Mouse (Mus musculus): ENCODE measurements around the gene Gm20708. TPM values are rescaled to one million over a fixed set of nuclear protein-coding genes. Genes with fewer than 3 reads are reported as not detected.

Gm20708 gene
- polyA plus RNA-seq, 1 experiment from 2014 or later: 0.41 TPM

- Histone ChIP-seq H3K4me3 (ENCODE audit: low read depth, low read length) (no peak overlapping the region), H3K9me3 (replicated peaks; ENCODE audit: control insufficient read depth, low read length) (no peaks in the 10 kb centered on the region), H3K9ac (ENCODE audit: low read length) (no peak overlapping the region), H3K4me2 (ENCODE audit: low read length) (no peak overlapping the region), H3K27ac (ENCODE audit: low read depth, low read length) (no peak overlapping the region), H3K4me1 (ENCODE audit: control insufficient read depth, insufficient read depth, low read length) (peaks cover 11% of the 10 kb centered on the region), H3K36me3 (ENCODE audit: control insufficient read depth, insufficient read depth, low read length) (peaks cover 52% of the 10 kb centered on the region), H3K27me3 (replicated peaks; ENCODE audit: control insufficient read depth, insufficient read depth, low read length) (no peaks in the 10 kb centered on the region)
- WGBS: 92% methylated on average over 9 of the region's 9 CpGs
- DNase-seq (ENCODE audit: low spot score): no peak
- ATAC-seq: no peak
These were observed 44.8 kb downstream of the Gm20708 start for GRCm38 (mm10) chr11:117854241-117854640.

GRCm38 (mm10) chr11:117855360-117855759, 45.9 kb downstream of the Gm20708 start:
- WGBS: 94% methylated on average over 5 of the region's 5 CpGs
- Histone ChIP-seq H3K27me3 (replicated peaks; ENCODE audit: control insufficient read depth, insufficient read depth, low read length) (peaks cover 4% of the 10 kb centered on the region; the same call in 1 of the 2 replicates), H3K4me3 (ENCODE audit: low read depth, low read length) (no peak overlapping the region), H3K4me2 (ENCODE audit: low read length) (no peak overlapping the region), H3K9me3 (replicated peaks; ENCODE audit: control insufficient read depth, low read length) (no peaks in the 10 kb centered on the region), H3K27ac (ENCODE audit: low read depth, low read length) (no peak overlapping the region), H3K4me1 (ENCODE audit: control insufficient read depth, insufficient read depth, low read length) (peaks cover 2% of the 10 kb centered on the region), H3K9ac (ENCODE audit: low read length) (no peak overlapping the region), H3K36me3 (ENCODE audit: control insufficient read depth, insufficient read depth, low read length) (peaks cover 52% of the 10 kb centered on the region)
- DNase-seq (ENCODE audit: low spot score) (no peak), ATAC-seq (no peak)

DNA sequence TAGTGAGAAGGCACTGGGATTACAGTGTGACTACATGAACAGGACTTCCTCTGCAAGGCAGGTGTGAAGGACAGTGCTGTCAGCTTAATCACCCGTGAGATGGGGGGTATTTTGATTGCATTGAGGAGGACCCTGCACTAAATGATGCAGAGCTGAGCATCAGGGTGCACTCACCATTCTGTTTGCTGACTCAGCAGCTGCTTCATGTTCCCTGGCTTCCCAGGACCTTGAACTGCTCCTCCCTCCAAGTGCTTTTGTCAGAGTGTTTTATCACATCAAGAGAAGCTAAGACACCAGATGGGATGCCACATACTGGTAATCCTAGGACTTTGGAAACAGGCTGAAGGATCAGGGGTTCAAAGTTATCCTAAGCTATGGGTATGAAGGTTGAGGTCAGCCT, 46.5 kb downstream of the Gm20708 start:
- DNase-seq (ENCODE audit: low spot score): no peak
- Histone ChIP-seq H3K4me3 (ENCODE audit: low read depth, low read length) (no peak overlapping the region), H3K27ac (ENCODE audit: low read depth, low read length) (no peak overlapping the region), H3K9ac (ENCODE audit: low read length) (no peak overlapping the region), H3K4me2 (ENCODE audit: low read length) (no peak overlapping the region), H3K4me1 (ENCODE audit: control insufficient read depth, insufficient read depth, low read length) (no peaks in the 10 kb centered on the region), H3K36me3 (ENCODE audit: control insufficient read depth, insufficient read depth, low read length) (peaks cover 52% of the 10 kb centered on the region), H3K27me3 (replicated peaks; ENCODE audit: control insufficient read depth, insufficient read depth, low read length) (peaks cover 6% of the 10 kb centered on the region; the same call in 1 of the 2 replicates), H3K9me3 (replicated peaks; ENCODE audit: control insufficient read depth, low read length) (no peaks in the 10 kb centered on the region)
- ATAC-seq: no peak
- 92% methylated on average over 1 of the region's 1 CpGs for WGBS

DNA sequence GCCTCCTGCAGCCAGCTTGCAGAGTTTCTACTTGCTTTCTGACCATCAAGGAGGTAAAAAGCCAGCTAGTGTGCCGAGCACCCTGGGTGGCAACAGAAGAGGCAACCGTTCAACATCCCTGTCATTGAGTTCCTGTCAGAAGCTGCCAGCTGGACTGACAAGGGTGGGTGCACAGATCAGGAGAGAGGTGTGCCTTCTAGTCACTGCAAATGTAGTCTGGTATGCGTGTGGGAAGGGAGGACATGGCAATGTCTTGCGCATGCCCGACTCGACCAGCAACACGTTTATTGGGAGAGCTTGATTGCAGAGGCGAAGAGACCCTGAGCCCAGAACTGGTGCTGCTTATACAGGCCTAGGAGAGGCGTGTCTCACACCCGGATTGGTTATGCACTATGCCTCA, 48.0 kb downstream of the Gm20708 start:
- DNase-seq (ENCODE audit: low spot score): no peak
- WGBS: 91% methylated on average over 10 of the region's 10 CpGs
- Histone ChIP-seq H3K9me3 (replicated peaks; ENCODE audit: control insufficient read depth, low read length) (no peaks in the 10 kb centered on the region), H3K27me3 (replicated peaks; ENCODE audit: control insufficient read depth, insufficient read depth, low read length) (peaks cover 16% of the 10 kb centered on the region; the same call in 1 of the 2 replicates), H3K9ac (ENCODE audit: low read length) (no peak overlapping the region), H3K36me3 (ENCODE audit: control insufficient read depth, insufficient read depth, low read length) (peaks cover 49% of the 10 kb centered on the region), H3K4me3 (ENCODE audit: low read depth, low read length) (no peak overlapping the region), H3K4me1 (ENCODE audit: control insufficient read depth, insufficient read depth, low read length) (no peaks in the 10 kb centered on the region), H3K27ac (ENCODE audit: low read depth, low read length) (no peak overlapping the region), H3K4me2 (ENCODE audit: low read length) (no peak overlapping the region)
- ATAC-seq: no peak

- ATAC-seq (no peak), DNase-seq (ENCODE audit: low spot score) (no peak)
- WGBS: 66% methylated on average over 3 of the region's 3 CpGs
- Histone ChIP-seq H3K27ac (ENCODE audit: low read depth, low read length) (no peak overlapping the region), H3K36me3 (ENCODE audit: control insufficient read depth, insufficient read depth, low read length) (peaks cover 40% of the 10 kb centered on the region), H3K4me3 (ENCODE audit: low read depth, low read length) (no peak overlapping the region), H3K9ac (ENCODE audit: low read length) (no peak overlapping the region), H3K4me1 (ENCODE audit: control insufficient read depth, insufficient read depth, low read length) (no peaks in the 10 kb centered on the region), H3K9me3 (replicated peaks; ENCODE audit: control insufficient read depth, low read length) (no peaks in the 10 kb centered on the region), H3K4me2 (ENCODE audit: low read length) (no peak overlapping the region), H3K27me3 (replicated peaks; ENCODE audit: control insufficient read depth, insufficient read depth, low read length) (peaks cover 16% of the 10 kb centered on the region; the same call in 1 of the 2 replicates)
These were observed 48.9 kb downstream of the Gm20708 start for GRCm38 (mm10) chr11:117858392-117858791.

DNA sequence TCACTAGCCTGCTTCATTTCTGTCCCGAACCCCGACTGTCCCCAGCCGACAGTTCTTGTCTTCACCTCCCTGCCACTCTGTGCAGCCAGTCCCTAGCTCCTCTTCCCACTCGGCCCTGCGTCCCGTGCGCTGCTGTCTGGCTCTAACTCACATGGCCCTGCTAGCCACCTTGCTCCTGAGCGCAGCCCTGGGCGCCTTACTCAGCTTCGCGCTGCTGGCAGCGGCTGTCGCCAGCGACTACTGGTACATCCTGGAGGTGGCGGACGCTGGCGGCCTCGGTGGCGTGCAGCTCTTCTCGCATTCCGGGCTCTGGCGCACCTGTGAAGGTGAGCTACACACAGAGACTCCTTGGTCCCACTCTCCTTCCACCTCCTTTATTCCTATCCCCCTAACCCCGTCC, 51.1 kb downstream of the Gm20708 start, which contains the start of gene Tmem235:
Gene Tmem235, plus strand, starts transcription at position 152 of the 400 bp plus-strand sequence.
- DNase-seq (ENCODE audit: low spot score) (no peak), ATAC-seq (no peak)
- H3K27me3 ChIP-seq (replicated peaks; ENCODE audit: control insufficient read depth, insufficient read depth, low read length): peaks cover 16% of the 10 kb centered on the region; the same call in 1 of the 2 replicates
- no peak within 1 kb of the TSS for H3K27ac ChIP-seq (ENCODE audit: low read depth, low read length)
- no peak within 1 kb of the TSS for H3K4me2 ChIP-seq (ENCODE audit: low read length)
- no peak within 1 kb of the TSS for H3K4me3 ChIP-seq (ENCODE audit: low read depth, low read length)
- no peaks in the 10 kb centered on the region for H3K4me1 ChIP-seq (ENCODE audit: control insufficient read depth, insufficient read depth, low read length)
- H3K9ac ChIP-seq (ENCODE audit: low read length): peak within 1 kb of the TSS; percentile 8; the same call in 1 of the 2 replicates
- H3K36me3 ChIP-seq (ENCODE audit: control insufficient read depth, insufficient read depth, low read length): peaks cover 20% of the 10 kb centered on the region
- 4% methylated on average over 23 of the region's 23 CpGs for WGBS
- H3K9me3 ChIP-seq (replicated peaks; ENCODE audit: control insufficient read depth, low read length): no peaks in the 10 kb centered on the region

DNA sequence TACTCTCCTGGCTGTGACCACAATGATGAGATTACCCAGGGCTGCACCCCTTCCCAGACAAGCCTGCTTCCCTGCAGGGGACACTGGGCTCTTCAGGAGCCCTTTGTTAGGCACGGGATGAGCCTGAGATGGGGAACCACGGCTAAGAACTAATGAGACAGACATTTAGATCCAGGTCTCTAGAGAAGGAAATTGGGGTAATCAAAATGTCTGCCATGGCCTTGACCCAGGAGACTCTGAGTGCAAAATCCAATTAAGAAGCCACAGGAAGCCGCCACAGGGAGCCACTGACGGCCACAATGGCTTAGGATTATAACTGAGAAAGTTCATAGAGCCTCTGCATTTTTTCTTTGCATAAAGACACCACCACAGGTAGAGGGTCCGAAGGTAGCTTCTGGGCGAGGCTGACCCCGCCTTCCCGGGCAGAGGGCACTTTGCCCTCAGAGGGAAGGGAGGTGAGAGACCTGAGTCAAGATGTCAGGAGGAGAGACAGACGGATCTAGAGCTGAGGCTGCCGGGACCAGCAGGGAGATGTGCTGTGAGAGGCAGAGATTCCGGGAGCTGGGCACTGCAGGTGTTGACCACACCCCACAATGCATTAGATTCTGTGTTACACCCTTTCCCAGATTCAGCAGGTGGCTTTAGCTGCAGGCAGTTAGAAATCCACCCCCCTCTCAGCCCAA, 53.8 kb downstream of the Gm20708 start:
- no peak overlapping the region for H3K27ac ChIP-seq (ENCODE audit: low read depth, low read length)
- H3K9ac ChIP-seq (ENCODE audit: low read length): no peak overlapping the region
- H3K27me3 ChIP-seq (replicated peaks; ENCODE audit: control insufficient read depth, insufficient read depth, low read length): peaks cover 16% of the 10 kb centered on the region; the same call in 1 of the 2 replicates
- H3K4me2 ChIP-seq (ENCODE audit: low read length): no peak overlapping the region
- H3K4me3 ChIP-seq (ENCODE audit: low read depth, low read length): no peak overlapping the region
- ATAC-seq (no peak), DNase-seq (ENCODE audit: low spot score) (no peak)
- WGBS: 17% methylated on average over 11 of the region's 11 CpGs
- no peaks in the 10 kb centered on the region for H3K36me3 ChIP-seq (ENCODE audit: control insufficient read depth, insufficient read depth, low read length)
- peaks cover 8% of the 10 kb centered on the region for H3K4me1 ChIP-seq (ENCODE audit: control insufficient read depth, insufficient read depth, low read length)
- no peaks in the 10 kb centered on the region for H3K9me3 ChIP-seq (replicated peaks; ENCODE audit: control insufficient read depth, low read length)

GRCm38 (mm10) chr11:117864805-117865204, 55.3 kb downstream of the Gm20708 start:
- Histone ChIP-seq H3K9me3 (replicated peaks; ENCODE audit: control insufficient read depth, low read length) (no peaks in the 10 kb centered on the region), H3K4me3 (ENCODE audit: low read depth, low read length) (no peak overlapping the region), H3K4me1 (ENCODE audit: control insufficient read depth, insufficient read depth, low read length) (peaks cover 8% of the 10 kb centered on the region), H3K4me2 (ENCODE audit: low read length) (no peak overlapping the region), H3K9ac (ENCODE audit: low read length) (no peak overlapping the region), H3K36me3 (ENCODE audit: control insufficient read depth, insufficient read depth, low read length) (no peaks in the 10 kb centered on the region), H3K27ac (ENCODE audit: low read depth, low read length) (no peak overlapping the region), H3K27me3 (replicated peaks; ENCODE audit: control insufficient read depth, insufficient read depth, low read length) (peaks cover 14% of the 10 kb centered on the region; the same call in 1 of the 2 replicates)
- no peak for ATAC-seq
- DNase-seq (ENCODE audit: low spot score): no peak
- WGBS: 71% methylated on average over 2 of the region's 2 CpGs

DNA sequence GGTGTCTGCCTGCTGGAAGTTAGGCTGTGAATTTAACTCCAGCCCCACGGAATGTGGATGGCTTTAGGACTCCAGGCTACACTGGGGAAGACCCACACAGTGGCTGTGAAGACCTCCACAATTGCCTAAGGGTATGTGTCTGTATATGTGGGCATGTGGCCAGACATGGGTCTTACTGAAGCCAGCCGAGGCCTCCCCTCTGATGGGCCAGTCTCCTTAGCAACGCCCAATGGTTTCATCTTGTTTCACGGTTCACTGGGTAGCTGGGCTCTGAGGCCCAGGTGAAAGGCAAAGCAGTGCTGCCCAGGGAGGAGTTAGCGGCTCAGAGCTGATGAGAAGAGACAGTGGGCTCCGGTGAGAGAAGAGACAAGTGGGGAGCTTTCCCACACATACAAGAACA, 56.5 kb downstream of the Gm20708 start:
- peaks cover 8% of the 10 kb centered on the region for H3K4me1 ChIP-seq (ENCODE audit: control insufficient read depth, insufficient read depth, low read length)
- no peak; the same call in 1 of the 2 replicates for ATAC-seq
- WGBS: 6% methylated on average over 6 of the region's 6 CpGs
- no peak overlapping the region for H3K4me3 ChIP-seq (ENCODE audit: low read depth, low read length)
- no peak overlapping the region; the same call in 1 of the 2 replicates for H3K27ac ChIP-seq (ENCODE audit: low read depth, low read length)
- peak overlapping the region; percentile 32; the same call in 1 of the 2 replicates for H3K9ac ChIP-seq (ENCODE audit: low read length)
- H3K9me3 ChIP-seq (replicated peaks; ENCODE audit: control insufficient read depth, low read length): no peaks in the 10 kb centered on the region
- 0 out of 2 replicates have a peak, but pooled peaks cover 9% of the 10 kb centered on the region for H3K27me3 ChIP-seq (replicated peaks; ENCODE audit: control insufficient read depth, insufficient read depth, low read length)
- DNase-seq (ENCODE audit: low spot score): peak; percentile 56
- no peak overlapping the region for H3K4me2 ChIP-seq (ENCODE audit: low read length)
- H3K36me3 ChIP-seq (ENCODE audit: control insufficient read depth, insufficient read depth, low read length): no peaks in the 10 kb centered on the region

Data from forebrain, embryonic 14.5 days (tissue).